ENCODE assay signal across 8 mouse cellular contexts in the genomic region with DNA sequence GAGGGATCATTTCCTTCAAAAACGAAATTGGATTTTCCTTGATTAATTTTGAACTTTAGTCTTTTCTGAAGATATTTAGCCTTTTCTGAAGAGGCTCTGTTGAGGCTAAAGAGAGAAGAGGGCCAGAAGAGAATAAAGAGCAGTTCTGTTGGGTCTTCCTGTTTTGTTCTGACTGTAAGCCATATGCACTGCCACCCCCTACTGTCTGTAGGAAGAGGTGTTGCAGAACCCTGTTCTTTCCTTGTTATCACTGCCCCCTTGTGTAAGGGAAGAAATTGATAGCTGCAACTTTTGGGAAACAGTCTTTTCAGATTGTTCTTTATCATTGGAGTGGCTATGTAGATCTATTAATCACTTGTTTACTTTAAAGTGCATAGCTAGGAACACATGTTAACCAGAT. TPM values are rescaled to one million over a fixed set of nuclear protein-coding genes. Genes with fewer than 3 reads are reported as not detected.
DNase-seq lines count a peak whose midpoint lies in the region; ATAC-seq and TF ChIP-seq lines count a peak whose summit lies in the region.

No protein-coding gene starts in this region.

- no peaks in the 10 kb centered on the region for H3K27me3 ChIP-seq in kidney, adult 2 months (replicated peaks; ENCODE audit: control insufficient read depth, insufficient read depth, low read length)
- H3K27me3 ChIP-seq in kidney, embryonic 14.5 days (ENCODE audit: control insufficient read depth, insufficient read depth, low read length) = no peaks in the 10 kb centered on the region
- H3K27me3 ChIP-seq in heart, embryonic 10.5 days (ENCODE audit: insufficient read depth, poor library complexity, severe bottlenecking) = no peaks in the 10 kb centered on the region
- no peaks in the 10 kb centered on the region for H3K27me3 ChIP-seq in midbrain, embryonic 12.5 days

- no peak for ATAC-seq in kidney, embryonic 14.5 days (ENCODE audit: low FRiP score, low TSS enrichment)
- ATAC-seq in midbrain, embryonic 12.5 days (ENCODE audit: low FRiP score, low read depth) = no peak

- H3K4me2 ChIP-seq in kidney, embryonic 14.5 days (replicated peaks; ENCODE audit: low read depth, low read length) = no peak overlapping the region
- H3K4me2 ChIP-seq in midbrain, embryonic 12.5 days (replicated peaks) = peak overlapping the region; percentile 84; the same call in 1 of the 2 replicates

- peaks cover 8% of the 10 kb centered on the region; the same call in 1 of the 2 replicates for H3K4me1 ChIP-seq in kidney, adult 2 months (ENCODE audit: control insufficient read depth, insufficient read depth, low read length)
- H3K4me1 ChIP-seq in kidney, embryonic 14.5 days (ENCODE audit: control insufficient read depth, insufficient read depth, low read length) = peaks cover 4% of the 10 kb centered on the region; the same call in 1 of the 2 replicates
- peaks cover 15% of the 10 kb centered on the region for H3K4me1 ChIP-seq in heart, embryonic 10.5 days
- peaks cover 3% of the 10 kb centered on the region for H3K4me1 ChIP-seq in midbrain, embryonic 12.5 days

- 27% methylated on average over 1 of the region's 1 CpGs for WGBS in kidney, adult 2 months
- WGBS in kidney, embryonic 14.5 days = 40% methylated on average over 1 of the region's 1 CpGs
- 14% methylated on average over 1 of the region's 1 CpGs for WGBS in heart, embryonic 10.5 days
- 33% methylated on average over 1 of the region's 1 CpGs for WGBS in midbrain, embryonic 12.5 days

- H3K27ac ChIP-seq in kidney, adult 2 months (ENCODE audit: insufficient read depth, low read depth, low read length) = no peak overlapping the region
- no peak overlapping the region for H3K27ac ChIP-seq in kidney, embryonic 14.5 days (ENCODE audit: low read depth, low read length)
- no peak overlapping the region for H3K27ac ChIP-seq in heart, embryonic 10.5 days
- no peak overlapping the region for H3K27ac ChIP-seq in midbrain, embryonic 12.5 days (replicated peaks)

- TF ChIP-seq POLR2A in kidney, adult 2 months (IDR thresholded peaks at IDR 0.05; ENCODE audit: low read depth, low read length) = no peak

- H3K36me3 ChIP-seq in kidney, adult 2 months (ENCODE audit: control insufficient read depth, insufficient read depth, low read length) = no peaks in the 10 kb centered on the region
- H3K36me3 ChIP-seq in kidney, embryonic 14.5 days (ENCODE audit: control insufficient read depth, insufficient read depth, low read length) = no peaks in the 10 kb centered on the region
- H3K36me3 ChIP-seq in heart, embryonic 10.5 days = no peaks in the 10 kb centered on the region
- no peaks in the 10 kb centered on the region for H3K36me3 ChIP-seq in midbrain, embryonic 12.5 days

- TF ChIP-seq CTCF in kidney, adult 2 months (conservative IDR thresholded peaks at IDR 0.05; ENCODE audit: insufficient read depth, insufficient read length, low read depth, low read length) = peak; percentile 53

- peak; percentile 82 for DNase-seq in kidney, adult 2 months
- DNase-seq in ES-CJ7 (ENCODE audit: low read depth, low spot score) = peak; percentile 79
- peak; percentile 52 for DNase-seq in cerebellum, adult 9-11 months
- peak; percentile 77 for DNase-seq in heart, embryonic 10.5 days (ENCODE audit: low spot score)
- peak; percentile 15 to 47 for DNase-seq in layer of hippocampus, adult 8-10 months (ENCODE audit: low spot score in 2 of 2)
- peak; percentile 46 for DNase-seq in yolk sac, embryonic 10.5 days (ENCODE audit: low spot score)

- H3K4me3 ChIP-seq in kidney, adult 2 months (ENCODE audit: insufficient read depth, low read depth, low read length) = no peak overlapping the region
- H3K4me3 ChIP-seq in kidney, embryonic 14.5 days (ENCODE audit: low read length) = no peak overlapping the region
- no peak overlapping the region for H3K4me3 ChIP-seq in heart, embryonic 10.5 days
- H3K4me3 ChIP-seq in midbrain, embryonic 12.5 days = no peak overlapping the region

- H3K9me3 ChIP-seq in kidney, embryonic 14.5 days (ENCODE audit: control insufficient read depth, low read length) = no peaks in the 10 kb centered on the region
- H3K9me3 ChIP-seq in heart, embryonic 10.5 days = no peaks in the 10 kb centered on the region
- H3K9me3 ChIP-seq in midbrain, embryonic 12.5 days = no peaks in the 10 kb centered on the region

- no peak overlapping the region for H3K9ac ChIP-seq in kidney, embryonic 14.5 days (ENCODE audit: low read depth, low read length)
- no peak overlapping the region for H3K9ac ChIP-seq in midbrain, embryonic 12.5 days (replicated peaks)

RNA-seq across cellular contexts. Expression of gene Tanc2, which starts 2.1 kb away (rescaled TPM):
- polyA plus RNA-seq in kidney, adult 2 months (2012; rRNA removed) = 19.0 and 20.5 TPM in 2 replicates
- 9.1 and 10.7 TPM in 2 replicates for polyA plus RNA-seq in kidney, embryonic 14.5 days (2014; fragmentation: Nextera tagmentation; extraction: Ambion mirVana)
- polyA plus RNA-seq in heart, embryonic 10.5 days (2016; fragmentation: Nextera tagmentation; extraction: Ambion mirVana) = 16.4 and 17.1 TPM in 2 replicates
- total RNA-seq in layer of hippocampus, adult 8-10 months (2022) = 100 to 1,000 TPM; 135 to 166 (median 155) TPM
- polyA plus RNA-seq in midbrain, embryonic 12.5 days (2016; fragmentation: Nextera tagmentation; extraction: Ambion mirVana) = 17.9 and 19.0 TPM in 2 replicates

Comparison
In these comparisons a context has a peak if more than half of its experiments do, and no peak if none do; other contexts are left out.
1. DNase-seq: peak in every context shown above with its lines; median percentile 82 in kidney, adult 2 months; 79 in ES-CJ7; 77 in heart, embryonic 10.5 days; 52 in cerebellum, adult 9-11 months; 46 in yolk sac, embryonic 10.5 days; 31 in layer of hippocampus, adult 8-10 months.